Mouse (Mus musculus) hindbrain, embryonic 10.5 days (tissue): ENCODE results near the gene Msantd1. TPM values are rescaled to one million over a fixed set of nuclear protein-coding genes. Genes with fewer than 3 reads are reported as not detected.

Source experiments
- DNase-seq: peaks from one replicate; pipeline ENCODE4 v3.0.0-alpha.2; 2017; ENCODE audit warnings: low spot score
- H3K27ac ChIP-seq: fragments of 300-500 bp; sonication (generic); 2 replicates; pipeline ENCODE4 v1.5.1; 2016; ENCODE audit warnings: mild to moderate bottlenecking, moderate library complexity
- H3K27me3 ChIP-seq: fragments of 300-500 bp; sonication (generic); 2 replicates; pipeline ENCODE4 v1.6.1; 2016; ENCODE audit warnings: mild to moderate bottlenecking; ENCODE audit not compliant: poor library complexity, insufficient read depth, severe bottlenecking
- H3K36me3 ChIP-seq: fragments of 300-500 bp; sonication (generic); 2 replicates; pipeline ENCODE4 v1.6.1; 2016; ENCODE audit warnings: mild to moderate bottlenecking, moderate library complexity
- H3K4me1 ChIP-seq: fragments of 300-500 bp; sonication (generic); replicated peaks from 2 replicates; pipeline ENCODE4 v1.6.1; 2016; ENCODE audit warnings: mild to moderate bottlenecking
- H3K4me3 ChIP-seq: fragments of 300-500 bp; sonication (generic); 2 replicates; pipeline ENCODE4 v1.5.1; 2016; ENCODE audit warnings: mild to moderate bottlenecking, moderate library complexity
- H3K9me3 ChIP-seq: fragments of 300-500 bp; sonication (generic); 2 replicates; pipeline ENCODE4 v1.6.1; 2016; ENCODE audit warnings: mild to moderate bottlenecking, moderate library complexity
- WGBS: fragments of 180-500 bp; shearing (Covaris S2); methylation state at CpG from one replicate; pipeline ENCODE4 v1.1.7; 2016; 5-methylcytosine and 5-hydroxymethylcytosine counted together
- polyA plus RNA-seq: library from polyadenylated mRNA; unstranded; fragments of >200 nt; fragmentation: Nextera tagmentation; extraction: Ambion mirVana; gene quantifications from 2 replicates; pipeline ENCODE4 v1.2.1, GENCODE M21; 2016

The Msantd1 gene
- polyA plus RNA-seq, 1 experiment from 2014 or later: 2.6 TPM

- H3K4me3 ChIP-seq: no peak overlapping the region
- peaks cover 61% of the 10 kb centered on the region for H3K36me3 ChIP-seq
- no peak for DNase-seq
- peaks cover 66% of the 10 kb centered on the region for H3K4me1 ChIP-seq
- no peaks in the 10 kb centered on the region for H3K27me3 ChIP-seq
- H3K9me3 ChIP-seq: peaks cover 8% of the 10 kb centered on the region; the same call in 1 of the 2 replicates
- H3K27ac ChIP-seq: peak overlapping the region; percentile 26; the same call in 1 of the 2 replicates
- 76% methylated on average over 7 of the region's 7 CpGs for WGBS
Measured at GRCm38 (mm10) chr5:34956151-34956550, 48.3 kb downstream of the Msantd1 start.

- Histone ChIP-seq H3K4me3 (no peak overlapping the region), H3K36me3 (peaks cover 61% of the 10 kb centered on the region), H3K4me1 (peaks cover 61% of the 10 kb centered on the region), H3K9me3 (peaks cover 8% of the 10 kb centered on the region; the same call in 1 of the 2 replicates), H3K27me3 (no peaks in the 10 kb centered on the region), H3K27ac (0 out of 2 replicates have a peak overlapping the region, but pooled peaks have one; percentile 10)
- WGBS: 87% methylated on average over 2 of the region's 2 CpGs
- DNase-seq: no peak
Measured at GRCm38 (mm10) chr5:34957015-34957414, 49.2 kb downstream of the Msantd1 start.

GRCm38 (mm10) chr5:34960021-34960420, 52.2 kb downstream of the Msantd1 start:
- no peak for DNase-seq
- WGBS: 89% methylated on average over 1 of the region's 1 CpGs
- peaks cover 60% of the 10 kb centered on the region for H3K36me3 ChIP-seq
- H3K4me3 ChIP-seq: no peak overlapping the region
- H3K27ac ChIP-seq: 0 out of 2 replicates have a peak overlapping the region, but pooled peaks have one; percentile 42
- no peaks in the 10 kb centered on the region for H3K27me3 ChIP-seq
- H3K4me1 ChIP-seq: peaks cover 44% of the 10 kb centered on the region
- no peaks in the 10 kb centered on the region for H3K9me3 ChIP-seq

- WGBS: 94% methylated on average over 12 of the region's 12 CpGs
- Histone ChIP-seq H3K27ac (no peak overlapping the region), H3K4me3 (no peak overlapping the region), H3K36me3 (peaks cover 79% of the 10 kb centered on the region), H3K9me3 (no peaks in the 10 kb centered on the region), H3K27me3 (no peaks in the 10 kb centered on the region), H3K4me1 (peaks cover 5% of the 10 kb centered on the region)
- DNase-seq: no peak
Measured at GRCm38 (mm10) chr5:34965531-34965930, 57.7 kb downstream of the Msantd1 start.

GRCm38 (mm10) chr5:34968386-34968785, 60.6 kb downstream of the Msantd1 start:
- no peak for DNase-seq
- Histone ChIP-seq H3K9me3 (no peaks in the 10 kb centered on the region), H3K27ac (peak overlapping the region; percentile 54; the same call in 1 of the 2 replicates), H3K27me3 (no peaks in the 10 kb centered on the region), H3K36me3 (peaks cover 91% of the 10 kb centered on the region), H3K4me1 (peaks cover 5% of the 10 kb centered on the region; the same call in 1 of the 2 replicates), H3K4me3 (no peak overlapping the region)
- 92% methylated on average over 5 of the region's 5 CpGs for WGBS

- Histone ChIP-seq H3K4me1 (peaks cover 9% of the 10 kb centered on the region; the same call in 1 of the 2 replicates), H3K36me3 (peaks cover 95% of the 10 kb centered on the region), H3K27me3 (no peaks in the 10 kb centered on the region), H3K4me3 (no peak overlapping the region), H3K9me3 (no peaks in the 10 kb centered on the region), H3K27ac (no peak overlapping the region)
- 91% methylated on average over 3 of the region's 3 CpGs for WGBS
- no peak for DNase-seq
Measured at GRCm38 (mm10) chr5:34972471-34972870, 64.7 kb downstream of the Msantd1 start.

Other genes with a start within 250 kb of the Msantd1 start
- gene Nop14, start 247.9 kb upstream of the Msantd1 start, polyA plus RNA-seq: 19.7 and 27.4 TPM in 2 replicates
- gene Grk4, start 247.6 kb upstream of the Msantd1 start, polyA plus RNA-seq: 2.0 and 2.1 TPM in 2 replicates
- gene Htt, start 146.3 kb upstream of the Msantd1 start, polyA plus RNA-seq: 15.6 and 16.9 TPM in 2 replicates
- gene Rgs12, start 41.4 kb downstream of the Msantd1 start, polyA plus RNA-seq: 62.4 and 74.3 TPM in 2 replicates
- gene Hgfac, start 133.5 kb downstream of the Msantd1 start, polyA plus RNA-seq: 0.25 and 0.27 TPM in 2 replicates
- gene Dok7, start 148.8 kb downstream of the Msantd1 start, polyA plus RNA-seq: 0.30 and 0.52 TPM in 2 replicates
- gene Lrpap1, start 197.8 kb downstream of the Msantd1 start, polyA plus RNA-seq: 89.7 and 98.6 TPM in 2 replicates